Mouse (Mus musculus): ENCODE data around the gene Ppp6r1.
"Not testable (repeated sequence)": the region's sequence is repeated elsewhere in the genome, so short reads cannot be mapped to it uniquely, and the experiment has no call there.

Gene Ppp6r1

GRCm38 (mm10) chr7:4612386-4612785 is 46.4 kb downstream of the Ppp6r1 start:
- DNase-seq = no peak

DNA sequence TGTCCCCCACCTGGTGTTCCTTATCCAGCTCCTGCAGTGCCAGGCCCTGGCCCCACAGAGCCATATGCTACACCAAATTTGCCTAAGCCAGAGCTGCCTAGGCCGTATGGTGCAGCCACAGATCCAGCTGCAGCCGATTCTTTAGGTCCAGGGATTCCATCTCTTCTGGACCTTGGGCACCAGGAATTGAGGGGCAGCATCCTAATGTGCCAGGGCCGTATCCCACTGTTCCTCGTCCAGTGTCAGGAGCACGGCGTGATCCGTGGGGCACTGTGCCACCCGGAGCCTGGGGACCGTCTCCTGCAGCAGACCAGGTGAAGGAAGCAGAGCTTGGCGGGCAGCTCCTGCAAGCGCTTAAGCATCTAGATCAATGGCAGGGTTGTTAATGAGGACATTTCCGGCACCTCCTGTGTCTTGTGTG is 46.9 kb downstream of the Ppp6r1 start:
- no peak for DNase-seq

DNA sequence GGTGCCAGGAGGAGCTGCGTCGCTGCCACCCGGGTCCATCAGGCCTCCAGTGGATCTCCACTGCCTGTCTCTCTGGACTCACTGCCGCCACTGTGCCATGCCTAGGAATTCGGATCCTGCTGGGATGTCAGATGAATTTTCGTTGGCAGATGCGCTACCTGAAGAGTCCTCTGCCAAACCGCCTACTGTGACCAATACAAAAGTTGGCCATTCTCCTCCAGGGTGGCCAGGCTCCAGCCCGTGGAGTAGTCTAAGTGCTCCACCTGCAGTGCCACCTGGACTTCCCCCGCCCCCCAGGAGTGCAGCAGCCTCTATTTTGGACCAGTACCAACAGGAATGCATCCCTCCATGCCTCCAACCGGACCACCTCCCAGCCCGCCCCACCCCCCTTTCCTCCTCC is 47.3 kb downstream of the Ppp6r1 start:
- no peak for DNase-seq

DNA sequence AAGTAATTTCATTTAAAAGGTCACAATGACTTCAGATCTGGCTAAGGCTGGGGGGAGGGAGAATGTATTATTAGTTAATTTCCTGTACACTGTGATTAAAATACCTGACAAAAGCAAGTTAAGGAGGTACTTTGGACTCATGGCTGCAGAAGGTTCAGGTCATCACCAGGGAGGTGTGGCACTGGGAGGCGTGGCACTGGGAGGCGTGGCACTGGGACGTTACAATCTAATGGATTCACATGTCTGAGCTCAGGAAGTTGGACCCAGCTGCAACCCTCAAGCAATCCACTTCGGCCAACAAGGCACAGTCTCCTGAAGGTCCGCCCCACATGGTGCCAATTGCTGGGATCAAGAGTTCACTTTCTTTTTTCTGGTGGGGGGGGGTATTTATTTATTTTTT is 50.8 kb downstream of the Ppp6r1 start:
- DNase-seq = peak; percentile 59 to 78

DNA sequence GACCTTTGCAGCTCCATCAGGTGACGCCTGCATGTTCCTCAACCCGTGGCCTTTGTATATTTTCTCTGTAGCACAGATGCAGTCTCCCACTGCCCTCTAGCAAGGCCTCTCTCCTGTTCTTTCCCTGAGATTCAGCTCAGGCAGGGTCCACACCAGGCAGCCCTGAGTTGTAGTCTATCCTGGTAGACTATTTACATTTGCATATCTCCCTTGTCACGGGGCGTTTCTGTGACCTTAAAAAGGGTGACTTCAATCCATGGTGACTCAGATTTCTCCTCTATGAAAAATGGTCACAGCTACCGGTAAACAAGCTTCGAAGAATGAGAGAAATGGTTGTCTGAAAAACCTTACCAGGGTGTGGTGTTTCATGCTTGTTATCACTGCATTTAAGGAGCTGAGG is 54.9 kb downstream of the Ppp6r1 start, which contains the start of gene Ptprh:
Ptprh (minus strand) TSS at position 169 of the 400 bp plus-strand sequence.
- no peak for DNase-seq

DNA sequence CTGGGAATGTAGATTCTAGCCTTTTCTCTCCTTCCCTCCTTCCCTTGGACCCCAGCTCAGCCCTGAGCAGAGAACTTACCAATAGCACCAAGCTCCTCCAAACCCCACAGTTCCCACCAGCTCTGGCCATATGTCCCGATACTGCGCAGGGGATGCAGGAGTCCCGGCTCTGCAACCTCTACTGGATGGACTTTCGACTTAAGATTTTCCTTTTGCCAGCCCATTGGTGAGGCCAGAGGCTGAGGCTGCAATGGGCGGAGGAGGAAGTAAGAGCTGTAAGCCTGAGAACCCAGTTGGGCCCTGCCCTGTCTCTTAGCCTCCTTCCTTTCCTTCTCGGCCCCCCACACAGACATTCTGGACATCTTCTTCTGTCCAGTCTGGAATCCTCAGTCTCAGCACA is 55.9 kb downstream of the Ppp6r1 start:
- no peak for DNase-seq

- DNase-seq = not testable (repeated sequence)
Measured at GRCm38 (mm10) chr7:4597046-4597445, 61.8 kb downstream of the Ppp6r1 start.
